9 mouse cellular contexts compared by ENCODE assay signal in genomic region chr3:9400886-9401221, GRCm38 (mm10).
DNase-seq lines count a peak whose midpoint lies in the region; ATAC-seq and TF ChIP-seq lines count a peak whose summit lies in the region.
"Had no signal": no experiment of that assay in that cellular context is flagged by ENCODE, and none has a peak within 500 bp of the region (broad histone marks: within the 10 kb centered on the region; RNA-seq: fewer than 3 reads in every experiment).

No protein-coding gene starts in this region.

- no peaks in the 10 kb centered on the region for H3K27me3 ChIP-seq in heart, embryonic 14.5 days (ENCODE audit: control insufficient read depth, insufficient read depth, low read length)
- no peaks in the 10 kb centered on the region for H3K27me3 ChIP-seq in lung, postnatal 0 days (replicated peaks; ENCODE audit: insufficient read depth, low read length)
- H3K27me3 ChIP-seq: liver, embryonic 15.5 days had no signal

- no peak overlapping the region for H3K4me3 ChIP-seq in heart, embryonic 14.5 days (ENCODE audit: control insufficient read depth in 1 of 2, insufficient read depth in 1 of 2, low read depth in 1 of 2, low read length in 2 of 2)
- no peak overlapping the region for H3K4me3 ChIP-seq in lung, postnatal 0 days (ENCODE audit: low read depth, low read length)
- H3K4me3 ChIP-seq: liver, embryonic 15.5 days had no signal

- 0 out of 2 replicates have a peak overlapping the region, but pooled peaks have one; percentile 17 for H3K9ac ChIP-seq in heart, embryonic 14.5 days (ENCODE audit: low read length)
- H3K9ac ChIP-seq in lung, postnatal 0 days (replicated peaks; ENCODE audit: low read depth), result no peak overlapping the region
- H3K9ac ChIP-seq: liver, embryonic 15.5 days had no signal

- DNase-seq in heart, adult 9 months (ENCODE audit: low spot score in 2 of 2), result no peak
- DNase-seq in lung, postnatal 0 days (ENCODE audit: low spot score), result peak; percentile 22
- DNase-seq in lung, postnatal 10 days, result no peak
- DNase-seq in induced T-regulatory cell, adult 2 months (ENCODE audit: low read depth), result peak; percentile 53
- DNase-seq in thymus, postnatal 10 days (ENCODE audit: low spot score in 2 of 2), result peak; percentile 18 to 26
- no peak for DNase-seq in urinary bladder, postnatal 36 days (ENCODE audit: low spot score in 2 of 2)
- DNase-seq: spleen, adult 18-20 months had no signal

- WGBS in heart, embryonic 14.5 days, result 40% methylated on average over 3 of the region's 3 CpGs
- WGBS in lung, postnatal 0 days, result 4% methylated on average over 3 of the region's 3 CpGs

- H3K4me1 ChIP-seq in heart, embryonic 14.5 days (ENCODE audit: control insufficient read depth in 2 of 2, insufficient read depth in 2 of 2, low read length in 2 of 2), result peaks cover 28 to 34% of the 10 kb centered on the region in 2 experiments
- peaks cover 5% of the 10 kb centered on the region; the same call in 1 of the 2 replicates for H3K4me1 ChIP-seq in lung, postnatal 0 days (ENCODE audit: insufficient read depth, low read depth, low read length)

- no peak for ATAC-seq in heart, embryonic 14.5 days (ENCODE audit: insufficient number of reproducible peaks, insufficient read depth, low FRiP score, low read depth)
- ATAC-seq in lung, postnatal 0 days, result no peak; the same call in 1 of the 2 replicates

- H3K36me3 ChIP-seq in heart, embryonic 14.5 days (ENCODE audit: control insufficient read depth, insufficient read depth, low read length), result no peaks in the 10 kb centered on the region
- no peaks in the 10 kb centered on the region for H3K36me3 ChIP-seq in lung, postnatal 0 days (ENCODE audit: insufficient read depth, low read length)
- H3K36me3 ChIP-seq: liver, embryonic 15.5 days had no signal

- TF ChIP-seq CTCF in lung, postnatal 0 days (IDR thresholded peaks at IDR 0.05), result no peak

- no peak for TF ChIP-seq EP300 in lung, postnatal 0 days (IDR thresholded peaks at IDR 0.05)

- peak overlapping the region; percentile 68 to 75 for H3K27ac ChIP-seq in heart, embryonic 14.5 days (replicated peaks in 1 of 2; ENCODE audit: control insufficient read depth in 1 of 2, insufficient read depth in 1 of 2, low read depth in 2 of 2, low read length in 2 of 2)
- H3K27ac ChIP-seq in lung, postnatal 0 days (ENCODE audit: low read length), result 0 out of 2 replicates have a peak overlapping the region, but pooled peaks have one; percentile 8
- H3K27ac ChIP-seq: liver, embryonic 15.5 days had no signal

- peak overlapping the region; percentile 29; the same call in 1 of the 2 replicates for H3K4me2 ChIP-seq in heart, embryonic 14.5 days (ENCODE audit: low read length)
- no peak overlapping the region for H3K4me2 ChIP-seq in lung, postnatal 0 days (replicated peaks; ENCODE audit: low read depth, low read length)
- H3K4me2 ChIP-seq: liver, embryonic 15.5 days had no signal

- no peaks in the 10 kb centered on the region for H3K9me3 ChIP-seq in heart, embryonic 14.5 days (ENCODE audit: control insufficient read depth, low read length)
- H3K9me3 ChIP-seq in lung, postnatal 0 days (ENCODE audit: low read length), result no peaks in the 10 kb centered on the region
- H3K9me3 ChIP-seq: liver, embryonic 15.5 days had no signal

Comparison
In these comparisons a context has a peak if more than half of its experiments do, and no peak if none do; other contexts are left out.
1. DNase-seq: peak in lung, postnatal 0 days (single experiment), induced T-regulatory cell, adult 2 months (single experiment) and thymus, postnatal 10 days (2 of 2); none in heart, adult 9 months (0 of 2), lung, postnatal 10 days (single experiment) and urinary bladder, postnatal 36 days (0 of 2).